Mouse (Mus musculus): ENCODE measurements around the gene Vwa2. TPM values are rescaled to one million over a fixed set of nuclear protein-coding genes. Genes with fewer than 3 reads are reported as not detected.

Vwa2 gene
- total RNA-seq, 4 experiments from 2014 or later = 0.11 TPM; not detected in 3

- DNase-seq (ENCODE audit: low spot score in 2 of 2) = no peak
Measured at GRCm38 (mm10) chr19:56947971-56948610, 74.0 kb downstream of the Vwa2 start.

DNA sequence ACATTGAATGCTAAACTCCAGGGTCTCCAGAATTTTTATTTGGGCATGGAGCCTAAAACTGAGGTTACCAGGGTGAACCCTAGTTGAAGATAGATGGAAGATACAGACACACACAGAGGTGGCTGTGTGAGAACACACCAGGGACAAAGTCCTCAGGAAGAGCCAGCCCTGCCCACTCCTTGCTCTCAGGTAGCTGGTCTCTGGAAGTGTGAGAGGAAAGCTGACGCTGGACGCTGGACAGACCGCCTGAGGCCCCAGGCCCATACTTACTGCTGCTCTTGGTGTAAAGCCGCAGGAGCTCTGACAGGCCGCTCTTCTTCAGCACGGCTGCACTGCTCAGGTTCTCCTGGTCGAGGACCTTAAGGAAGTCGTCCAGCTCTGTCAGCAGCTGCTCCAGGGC lies 75.8 kb downstream of the Vwa2 start:
- no peak for DNase-seq (ENCODE audit: low spot score in 2 of 2)

DNA sequence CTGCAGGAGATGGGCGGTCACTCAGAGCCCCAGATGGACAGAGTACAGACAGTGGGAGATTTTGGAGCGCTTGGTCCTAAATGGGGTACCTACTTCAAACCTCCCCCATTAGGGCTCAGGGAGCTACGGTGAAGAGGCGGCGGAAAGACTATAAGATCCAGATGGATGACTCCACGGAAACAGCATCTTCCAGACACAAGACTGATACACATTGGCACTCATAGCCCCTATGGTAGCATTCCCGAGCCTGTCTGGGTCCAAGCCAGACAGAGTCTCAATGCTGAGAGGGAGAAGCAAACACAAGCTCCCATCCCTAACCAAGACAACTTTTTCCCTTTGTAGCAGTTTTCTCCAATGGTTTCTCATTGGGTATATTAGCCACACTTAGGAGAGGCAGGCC lies 76.8 kb downstream of the Vwa2 start:
- DNase-seq (ENCODE audit: low spot score in 2 of 2) = no peak

DNA sequence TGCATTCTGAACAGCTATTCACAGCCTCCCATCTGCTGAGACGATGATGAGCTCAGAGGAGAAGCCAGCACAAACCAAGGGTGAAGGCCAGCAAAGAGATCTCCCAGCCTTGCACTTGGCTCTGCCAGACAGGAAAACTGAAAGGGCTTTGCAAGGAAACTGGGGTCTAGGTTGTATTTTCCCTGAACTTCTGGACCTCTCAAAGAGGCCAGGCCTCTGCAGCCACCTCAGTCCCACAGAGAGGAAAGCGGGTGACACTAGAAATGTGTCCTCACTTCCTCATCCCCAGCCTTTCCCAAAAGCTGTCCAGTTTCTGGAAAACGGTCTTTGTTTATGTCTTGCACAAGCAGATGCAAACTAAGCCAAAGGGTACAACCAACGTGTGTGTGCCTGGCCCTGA lies 79.8 kb downstream of the Vwa2 start:
- DNase-seq (ENCODE audit: low spot score in 2 of 2) = no peak

DNA sequence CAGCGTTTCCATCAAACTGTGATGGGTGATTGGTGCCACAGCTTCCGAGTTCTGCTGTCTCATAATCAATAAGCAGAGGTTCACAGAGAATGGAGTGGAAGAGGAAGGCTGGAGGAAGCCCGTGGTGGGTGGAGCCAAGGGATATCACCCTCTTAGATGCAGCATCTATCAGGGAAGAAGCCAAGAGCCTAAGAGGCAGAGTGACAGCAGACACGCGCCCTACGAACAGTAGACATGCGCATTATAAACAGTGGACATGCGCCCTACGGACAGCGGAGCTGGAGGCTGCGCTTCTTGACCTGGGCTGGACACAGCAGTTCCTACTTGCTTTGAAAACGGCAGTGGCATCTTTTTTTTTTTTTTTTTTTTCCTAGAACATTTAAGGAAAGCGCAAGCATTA lies 80.8 kb downstream of the Vwa2 start:
- no peak for DNase-seq (ENCODE audit: low spot score in 2 of 2)

- DNase-seq (ENCODE audit: low spot score in 2 of 2) = peak in 1 of 2 experiments; percentile 13
Measured at GRCm38 (mm10) chr19:56955568-56956513, 81.8 kb downstream of the Vwa2 start.

DNA sequence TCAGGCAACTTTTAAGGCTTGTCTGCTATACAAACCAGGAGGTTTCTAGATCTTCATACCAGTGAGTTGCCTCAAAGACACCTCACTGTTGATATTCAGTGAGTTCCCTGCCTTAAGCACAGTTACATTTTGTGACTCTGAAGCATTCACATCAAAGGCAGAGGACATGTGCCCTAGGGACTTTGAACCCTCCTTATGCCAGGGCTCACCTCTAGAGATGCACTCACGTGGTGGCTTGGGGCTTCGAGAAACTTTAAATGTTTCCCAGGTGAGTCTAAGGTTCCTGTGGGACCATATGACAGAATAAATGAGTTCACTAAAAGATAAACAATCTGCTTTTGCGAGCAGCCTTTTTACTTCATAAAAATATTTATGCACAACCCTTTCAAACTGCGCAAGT lies 84.0 kb downstream of the Vwa2 start:
- no peak for DNase-seq (ENCODE audit: low spot score in 2 of 2)

GRCm38 (mm10) chr19:56958582-56959021 lies 84.6 kb downstream of the Vwa2 start:
- no peak for DNase-seq (ENCODE audit: low spot score in 2 of 2)

DNA sequence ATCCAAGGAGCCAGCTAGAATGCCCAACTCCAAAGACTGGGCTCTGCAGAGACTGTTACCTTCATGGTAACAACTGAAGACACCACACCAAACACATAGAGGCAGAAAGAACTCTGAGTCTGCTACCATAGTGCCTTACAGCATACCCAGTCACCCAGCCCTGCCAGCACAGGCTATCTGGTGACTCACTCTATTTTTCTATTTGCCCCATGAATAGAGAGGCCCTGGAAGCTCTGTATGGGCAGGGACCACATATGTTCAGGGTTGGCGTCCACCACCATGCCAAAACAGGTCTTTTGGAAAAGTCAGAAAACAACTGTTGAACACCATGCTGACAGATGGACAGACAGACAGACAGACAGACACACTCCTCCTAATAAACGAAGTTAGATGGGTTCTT lies 85.0 kb downstream of the Vwa2 start:
- DNase-seq (ENCODE audit: low spot score in 2 of 2) = no peak

- DNase-seq (ENCODE audit: low spot score in 2 of 2) = no peak
Measured at GRCm38 (mm10) chr19:56959601-56960000, 85.6 kb downstream of the Vwa2 start.

Other genes starting within 250 kb of the Vwa2 start
- gene Adrb1, start 152.1 kb upstream of the Vwa2 start, total RNA-seq (2022) = 10 to 100 TPM; 31.2 to 37.7 (median 35.3) TPM
- gene Ccdc186, start 52.1 kb upstream of the Vwa2 start, total RNA-seq (2022) = 10 to 100 TPM; 46.1 to 49.5 (median 46.6) TPM
- gene Tdrd1, start 48.0 kb upstream of the Vwa2 start, total RNA-seq (2022) = under 1 TPM; 0.27 to 0.39 (median 0.33) TPM
- 10 to 100 TPM in 1 of 4 experiments, 1 to 10 TPM in 3; 6.8 to 10.2 (median 8.2) TPM for gene Afap1l2, start 134.0 kb downstream of the Vwa2 start, total RNA-seq (2022)